Mouse (Mus musculus) erythroblast, embryonic 14.5 days (primary cell): Measurements from ENCODE around the gene Csrp3. TPM values are rescaled to one million over a fixed set of nuclear protein-coding genes. Genes with fewer than 3 reads are reported as not detected.

Experiments used
- H3K27me3 ChIP-seq: 2 replicates; pipeline ENCODE4 v1.6.1; 2012; ENCODE audit warnings: inconsistent platforms; ENCODE audit not compliant: control insufficient read depth
- H3K36me3 ChIP-seq: 2 replicates; pipeline ENCODE4 v1.6.1; 2012; ENCODE audit warnings: mild to moderate bottlenecking, inconsistent platforms; ENCODE audit not compliant: control insufficient read depth
- H3K4me1 ChIP-seq: 2 replicates; pipeline ENCODE4 v1.6.1; 2012; ENCODE audit warnings: inconsistent platforms; ENCODE audit not compliant: control insufficient read depth
- H3K4me3 ChIP-seq: replicated peaks from 2 replicates; pipeline ENCODE3; 2012; ENCODE audit warnings: moderate library complexity, mild to moderate bottlenecking, inconsistent platforms
- H3K9me3 ChIP-seq: 2 replicates; pipeline ENCODE4 v1.6.1; 2012; ENCODE audit warnings: low read length, inconsistent platforms, mixed read lengths; ENCODE audit not compliant: control insufficient read depth
- GATA1 ChIP-seq: IDR thresholded peaks from 2 replicates; pipeline ENCODE4 v1.6.1; 2012; ENCODE audit warnings: low read length, inconsistent platforms, mixed read lengths
- TAL1 ChIP-seq: IDR thresholded peaks from 3 replicates; pipeline ENCODE4 v1.6.1; 2012; ENCODE audit warnings: low read length, inconsistent platforms, mixed read lengths
- polyA plus RNA-seq: library from polyadenylated mRNA; stranded (reverse); fragments of >175 nt; gene quantifications from 2 replicates; pipeline ENCODE4 v1.2.3, GENCODE M21; 2012

Csrp3 gene
- polyA plus RNA-seq, 1 experiment = not detected

DNA sequence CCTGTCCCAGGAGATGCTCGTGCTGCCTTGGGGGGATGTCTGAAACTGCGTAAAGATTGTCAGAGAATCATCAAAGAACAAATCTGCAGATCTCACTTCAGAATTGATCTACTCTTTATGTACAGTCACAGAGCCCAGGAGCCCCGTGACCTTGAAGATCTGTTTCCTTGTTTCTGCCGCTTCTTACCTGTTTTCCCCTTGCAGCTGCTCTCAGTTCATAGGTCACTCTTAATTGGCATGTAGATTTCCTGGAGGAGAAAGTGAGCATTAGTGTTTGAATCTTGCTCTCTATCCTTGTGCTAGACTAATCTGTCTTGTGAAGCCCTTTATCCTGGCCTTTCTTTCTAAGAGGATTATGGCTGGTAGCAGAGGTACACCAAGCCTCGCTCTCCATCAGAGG is 26.2 kb downstream of the Csrp3 start:
- Histone ChIP-seq H3K36me3 (peaks cover 73% of the 10 kb centered on the region), H3K4me1 (no peaks in the 10 kb centered on the region), H3K4me3 (no peak overlapping the region), H3K27me3 (no peaks in the 10 kb centered on the region), H3K9me3 (no peaks in the 10 kb centered on the region)
- TF ChIP-seq TAL1 = no peak
- TF ChIP-seq GATA1 = no peak

DNA sequence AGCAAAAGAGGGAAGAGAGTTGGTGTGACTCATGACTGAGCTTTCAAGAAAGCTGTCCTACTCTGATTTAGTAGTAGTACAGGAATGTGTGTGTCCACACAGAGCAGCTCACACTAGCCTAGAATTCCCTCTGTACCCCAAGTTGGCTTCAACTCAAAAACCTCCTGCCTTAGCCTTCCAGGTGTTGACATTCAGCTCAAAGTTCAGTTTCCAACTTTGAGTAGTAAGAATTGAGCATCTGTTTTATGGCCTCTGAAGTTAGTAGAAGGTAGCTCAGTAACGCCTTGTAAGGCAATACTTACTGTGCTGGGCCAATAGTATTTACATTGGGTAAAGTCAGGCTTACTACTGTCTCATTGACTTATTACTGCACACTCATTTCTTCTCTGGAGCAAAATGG is 34.2 kb downstream of the Csrp3 start:
- no peak overlapping the region for H3K4me3 ChIP-seq
- H3K36me3 ChIP-seq = peaks cover 41% of the 10 kb centered on the region
- H3K27me3 ChIP-seq = no peaks in the 10 kb centered on the region
- no peaks in the 10 kb centered on the region for H3K4me1 ChIP-seq
- TF ChIP-seq GATA1 (no peak), TAL1 (no peak)
- H3K9me3 ChIP-seq = no peaks in the 10 kb centered on the region

DNA sequence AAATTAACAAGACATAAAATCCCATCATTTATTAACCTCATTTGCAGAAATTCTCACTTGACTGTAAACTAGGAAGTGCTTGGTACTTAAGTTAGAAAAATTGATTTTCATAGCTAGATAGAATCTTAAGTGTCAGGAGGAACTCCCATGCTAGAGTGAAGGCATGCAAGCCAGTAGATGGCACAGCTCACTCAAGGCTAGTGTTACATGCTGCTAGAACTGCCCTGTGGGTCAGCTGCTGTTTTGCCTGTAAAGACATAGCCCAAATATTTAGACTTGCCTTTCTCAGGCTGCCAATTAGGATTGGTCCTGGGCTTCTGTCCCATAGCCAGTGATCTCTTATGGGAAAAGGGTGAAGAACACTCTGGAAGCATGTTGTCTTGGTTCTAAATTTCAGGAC is 35.5 kb downstream of the Csrp3 start:
- Histone ChIP-seq H3K27me3 (no peaks in the 10 kb centered on the region), H3K4me1 (no peaks in the 10 kb centered on the region), H3K4me3 (no peak overlapping the region), H3K36me3 (peaks cover 42% of the 10 kb centered on the region), H3K9me3 (no peaks in the 10 kb centered on the region)
- no peak for TF ChIP-seq TAL1
- TF ChIP-seq GATA1 = no peak

DNA sequence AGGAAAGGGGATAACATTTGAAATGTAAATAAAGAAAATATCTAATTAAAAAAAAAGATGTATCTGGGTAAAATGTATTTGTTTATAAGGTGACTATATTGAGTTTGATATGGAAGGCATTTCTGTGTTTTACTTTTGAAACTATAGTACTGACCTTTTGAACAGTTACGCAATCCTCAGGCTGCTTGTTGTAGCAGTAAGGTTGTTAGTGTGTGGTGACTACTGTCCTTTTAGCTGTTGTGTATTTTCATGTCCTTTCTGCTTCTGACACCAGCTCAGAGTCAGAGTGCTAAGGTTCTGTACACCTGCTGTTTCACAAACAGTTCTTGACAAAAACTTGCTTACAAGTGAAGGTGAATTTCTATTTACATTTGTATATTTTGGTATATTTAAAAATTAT is 37.2 kb downstream of the Csrp3 start:
- no peaks in the 10 kb centered on the region for H3K4me1 ChIP-seq
- H3K9me3 ChIP-seq = no peaks in the 10 kb centered on the region
- peaks cover 51% of the 10 kb centered on the region for H3K36me3 ChIP-seq
- no peak for TF ChIP-seq GATA1
- no peak for TF ChIP-seq TAL1
- H3K4me3 ChIP-seq = no peak overlapping the region
- no peaks in the 10 kb centered on the region for H3K27me3 ChIP-seq

DNA sequence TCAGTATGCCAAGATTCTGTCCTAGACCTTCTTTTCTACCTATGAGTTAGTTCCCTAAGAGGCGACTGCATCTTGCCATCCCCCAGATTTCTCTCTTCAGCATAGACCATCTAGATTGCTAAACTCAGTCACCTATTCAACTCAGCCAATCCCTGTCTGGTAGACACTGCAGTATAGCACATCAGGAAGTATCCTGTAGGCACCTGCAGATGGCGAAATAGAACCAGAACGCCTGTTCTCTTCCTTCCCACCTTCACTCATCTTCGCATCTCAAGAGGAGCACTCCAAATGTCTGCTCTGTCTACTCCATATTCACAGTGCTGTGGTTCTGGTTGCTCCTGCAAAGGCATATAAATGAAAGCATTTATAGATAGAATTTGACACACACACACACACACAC is 41.2 kb downstream of the Csrp3 start:
- Histone ChIP-seq H3K9me3 (no peaks in the 10 kb centered on the region), H3K27me3 (no peaks in the 10 kb centered on the region), H3K4me1 (no peaks in the 10 kb centered on the region), H3K4me3 (no peak overlapping the region), H3K36me3 (peaks cover 67% of the 10 kb centered on the region)
- TF ChIP-seq TAL1 = no peak
- TF ChIP-seq GATA1 = no peak

DNA sequence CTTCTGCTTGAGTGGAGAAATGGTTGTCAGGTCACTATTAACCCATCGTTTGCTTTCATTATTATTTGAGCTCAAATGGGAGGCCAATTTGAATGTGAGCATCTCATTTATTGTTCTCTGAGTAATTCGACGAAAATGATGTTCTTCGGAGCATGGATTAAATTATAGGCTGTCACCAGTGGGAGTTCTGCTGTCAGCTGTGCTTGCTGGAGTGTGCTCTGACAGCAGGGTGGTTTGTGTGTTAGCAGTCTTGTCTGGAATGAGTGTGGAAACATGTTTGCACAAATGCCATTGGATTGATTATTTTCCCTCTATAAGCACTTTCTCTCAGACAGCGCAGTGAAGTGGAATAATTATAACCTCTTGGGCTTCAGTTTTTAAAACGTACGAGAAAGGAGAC is 44.5 kb downstream of the Csrp3 start:
- no peak for TF ChIP-seq TAL1
- no peak for TF ChIP-seq GATA1
- Histone ChIP-seq H3K4me1 (no peaks in the 10 kb centered on the region), H3K4me3 (no peak overlapping the region), H3K36me3 (peaks cover 58% of the 10 kb centered on the region), H3K9me3 (no peaks in the 10 kb centered on the region), H3K27me3 (no peaks in the 10 kb centered on the region)

DNA sequence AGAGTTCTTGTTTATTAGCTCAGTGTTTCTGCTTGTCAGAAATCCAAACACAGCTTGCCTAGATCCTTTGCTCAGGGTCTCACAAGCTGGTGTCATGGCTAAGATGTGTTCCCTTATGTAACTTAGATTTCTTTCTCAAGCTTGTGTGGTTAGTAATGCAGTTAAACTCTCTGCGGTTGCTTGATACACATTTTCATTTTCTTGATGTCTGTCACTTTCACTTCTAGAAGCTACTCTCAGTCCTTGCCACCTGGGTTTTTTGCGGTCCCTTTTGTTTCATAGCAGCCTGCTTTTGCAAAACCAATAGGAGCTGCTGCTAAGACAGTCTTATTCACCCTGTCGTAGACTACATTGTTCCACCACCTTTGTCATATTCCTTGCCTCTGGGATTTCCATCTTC is 52.7 kb downstream of the Csrp3 start:
- Histone ChIP-seq H3K4me1 (peaks cover 13% of the 10 kb centered on the region), H3K9me3 (no peaks in the 10 kb centered on the region), H3K4me3 (no peak overlapping the region), H3K27me3 (no peaks in the 10 kb centered on the region), H3K36me3 (peaks cover 17% of the 10 kb centered on the region)
- TF ChIP-seq GATA1 = no peak
- TF ChIP-seq TAL1 = no peak

DNA sequence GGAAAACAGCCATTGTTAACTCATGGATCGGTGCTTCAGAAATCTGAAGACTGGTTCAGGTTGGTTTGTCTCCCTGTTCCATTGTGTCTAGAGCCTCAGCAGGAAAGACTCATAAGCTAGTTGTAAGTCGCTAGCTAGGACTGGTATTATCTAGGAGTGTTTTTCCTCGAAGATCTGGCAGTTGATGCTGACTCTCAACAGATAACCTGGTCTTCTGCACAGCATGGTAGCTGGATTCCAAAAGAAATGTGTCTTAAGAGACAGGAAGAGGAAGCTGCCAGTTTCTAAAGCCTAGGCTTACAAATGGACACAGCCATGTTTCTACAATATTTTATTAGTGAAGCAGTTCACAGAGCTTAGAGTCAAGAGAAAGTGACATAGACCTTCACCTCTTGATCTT is 56.4 kb downstream of the Csrp3 start:
- peaks cover 5% of the 10 kb centered on the region for H3K36me3 ChIP-seq
- H3K4me1 ChIP-seq = peaks cover 30% of the 10 kb centered on the region
- no peak for TF ChIP-seq GATA1
- no peak for TF ChIP-seq TAL1
- H3K4me3 ChIP-seq = no peak overlapping the region
- no peaks in the 10 kb centered on the region for H3K9me3 ChIP-seq
- no peaks in the 10 kb centered on the region for H3K27me3 ChIP-seq

DNA sequence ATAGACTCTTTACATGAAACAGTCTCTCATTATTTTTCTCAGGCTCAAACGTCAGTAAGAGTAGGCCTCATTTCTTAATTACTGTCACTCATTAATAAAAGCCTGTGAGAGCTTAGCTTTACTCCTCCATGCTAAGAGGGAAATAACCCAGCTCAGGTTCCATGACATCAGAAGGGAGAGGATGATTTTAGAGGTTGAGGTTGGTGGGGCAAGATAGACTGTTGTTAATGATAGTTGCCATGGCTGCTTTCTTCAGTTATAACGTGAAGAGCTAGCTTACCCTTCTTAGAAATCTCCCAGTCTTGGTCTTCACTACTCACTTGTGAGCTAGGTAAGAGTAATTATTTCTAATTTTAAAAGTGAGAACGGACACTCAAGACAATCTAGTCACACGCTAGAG is 57.7 kb downstream of the Csrp3 start:
- no peaks in the 10 kb centered on the region for H3K27me3 ChIP-seq
- peaks cover 30% of the 10 kb centered on the region for H3K4me1 ChIP-seq
- H3K36me3 ChIP-seq = no peaks in the 10 kb centered on the region; the same call in 1 of the 2 replicates
- TF ChIP-seq TAL1 = no peak
- TF ChIP-seq GATA1 = no peak
- H3K4me3 ChIP-seq = peak overlapping the region; percentile 8
- H3K9me3 ChIP-seq = no peaks in the 10 kb centered on the region

DNA sequence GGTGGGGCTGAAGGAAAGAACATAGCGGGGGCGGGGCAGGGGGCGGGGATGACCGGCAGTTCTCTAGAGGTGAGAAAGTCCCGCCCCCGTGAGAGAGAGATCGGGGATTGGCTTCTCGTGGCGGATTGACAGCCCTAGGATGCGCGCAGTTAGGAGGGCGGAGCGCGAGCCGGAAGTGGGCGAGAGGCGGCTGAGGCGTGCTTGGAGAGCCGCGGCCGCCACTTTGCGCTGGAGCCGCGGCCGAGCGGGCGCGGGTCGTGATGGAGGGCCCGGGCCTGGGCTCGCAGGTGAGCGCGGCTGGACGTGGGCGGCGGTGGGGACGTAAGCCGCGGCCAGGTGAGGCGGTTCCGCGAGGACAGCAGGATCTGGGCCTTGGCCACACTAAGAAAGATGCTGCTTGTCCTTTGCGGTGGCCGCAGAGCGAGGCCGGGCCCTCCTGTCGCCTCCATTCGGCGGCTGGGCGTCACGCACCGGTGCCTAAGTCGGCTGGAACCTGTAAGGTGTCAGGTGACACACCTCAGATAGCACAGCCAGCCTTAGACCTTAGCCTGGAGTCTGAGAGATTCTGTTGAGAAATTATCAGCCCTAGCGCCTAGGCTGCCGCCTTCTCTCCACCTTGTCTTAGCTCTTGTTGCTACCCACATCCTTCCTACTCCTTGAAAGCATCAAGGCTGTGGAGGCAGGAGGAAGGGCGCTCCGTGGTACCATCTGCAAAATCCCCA is 58.8 kb downstream of the Csrp3 start, which contains the start of gene Zdhhc13:
Zdhhc13 (plus strand) TSS at position 153 of the 722 bp plus-strand sequence.
- Histone ChIP-seq H3K9me3 (no peaks in the 10 kb centered on the region), H3K36me3 (no peaks in the 10 kb centered on the region), H3K4me3 (peak within 1 kb of the TSS; percentile 87), H3K4me1 (peaks cover 30% of the 10 kb centered on the region), H3K27me3 (no peaks in the 10 kb centered on the region)
- TF ChIP-seq GATA1 = no peak
- TF ChIP-seq TAL1 = no peak
